Mouse (Mus musculus) bone marrow, adult 2 months (tissue): Measurements from ENCODE around the gene Tead3. TPM values are rescaled to one million over a fixed set of nuclear protein-coding genes. Genes with fewer than 3 reads are reported as not detected.

Source experiments
- H3K27ac ChIP-seq: fragments of 200-500 bp; 2 replicates; pipeline ENCODE4 v1.5.1; 2012; ENCODE audit warnings: low read depth, mild to moderate bottlenecking, control low read depth, inconsistent platforms, low read length; ENCODE audit not compliant: control insufficient read depth, poor library complexity, insufficient read depth
- H3K4me1 ChIP-seq: fragments of 200-500 bp; 2 replicates; pipeline ENCODE4 v1.6.1; 2011; ENCODE audit warnings: low read length; ENCODE audit not compliant: control insufficient read depth, insufficient read depth
- H3K4me3 ChIP-seq: fragments of 200-500 bp; replicated peaks from 2 replicates; pipeline ENCODE3; 2011; ENCODE audit warnings: mild to moderate bottlenecking, low read depth, low read length, control low read depth; ENCODE audit not compliant: control insufficient read depth
- CTCF ChIP-seq: fragments of 200-500 bp; IDR thresholded peaks from 2 replicates; pipeline ENCODE4 v1.5.1; 2011; ENCODE audit warnings: low read length, control low read depth; ENCODE audit not compliant: control insufficient read depth, insufficient read depth
- POLR2A ChIP-seq: fragments of 200-500 bp; IDR thresholded peaks from 2 replicates; pipeline ENCODE4 v1.6.1; 2011; ENCODE audit warnings: low read depth, mild to moderate bottlenecking, control low read depth, low read length, borderline replicate concordance; ENCODE audit not compliant: control insufficient read depth
- WGBS: fragments of 180-500 bp; shearing (Covaris S2); methylation state at CpG from one replicate; pipeline ENCODE4 v1.1.7; 2018; 5-methylcytosine and 5-hydroxymethylcytosine counted together
- polyA plus RNA-seq: library from polyadenylated mRNA; stranded (reverse); fragments of >200 nt; gene quantifications from 2 replicates; pipeline ENCODE4 v1.2.4, GENCODE M21; 2011; ENCODE audit warnings: low replicate concordance; ENCODE audit not compliant: missing spikeins, insufficient read depth, insufficient read length

Gene Tead3
- polyA plus RNA-seq, 1 experiment, result 2.8 TPM

- H3K4me3 ChIP-seq, result no peak overlapping the region
- no peak overlapping the region for H3K27ac ChIP-seq
- TF ChIP-seq CTCF (no peak), POLR2A (no peak)
- no peaks in the 10 kb centered on the region for H3K4me1 ChIP-seq
- WGBS, result 34% methylated on average over 6 of the region's 6 CpGs
Measured at GRCm38 (mm10) chr17:28380255-28380654, 29.6 kb upstream of the Tead3 start.

GRCm38 (mm10) chr17:28375592-28376061, 25.0 kb upstream of the Tead3 start:
- TF ChIP-seq CTCF (no peak), POLR2A (no peak)
- Histone ChIP-seq H3K4me1 (no peaks in the 10 kb centered on the region), H3K4me3 (no peak overlapping the region), H3K27ac (no peak overlapping the region)
- WGBS, result 10% methylated on average over 17 of the region's 17 CpGs

GRCm38 (mm10) chr17:28374494-28374893, 23.9 kb upstream of the Tead3 start:
- no peaks in the 10 kb centered on the region for H3K4me1 ChIP-seq
- TF ChIP-seq POLR2A, result no peak
- no peak for TF ChIP-seq CTCF
- WGBS, result 27% methylated on average over 16 of the region's 16 CpGs
- no peak overlapping the region for H3K4me3 ChIP-seq
- no peak overlapping the region for H3K27ac ChIP-seq

- WGBS, result 13% methylated on average over 10 of the region's 10 CpGs
- no peak overlapping the region for H3K4me3 ChIP-seq
Measured at GRCm38 (mm10) chr17:28373821-28374220, 23.2 kb upstream of the Tead3 start.

GRCm38 (mm10) chr17:28371941-28372340, 21.3 kb upstream of the Tead3 start:
- Histone ChIP-seq H3K4me3 (no peak overlapping the region), H3K27ac (no peak overlapping the region), H3K4me1 (no peaks in the 10 kb centered on the region)
- TF ChIP-seq POLR2A, result no peak
- TF ChIP-seq CTCF, result no peak
- 74% methylated on average over 1 of the region's 1 CpGs for WGBS

More at GRCm38 (mm10) chr17:28373821-28374220, 23.2 kb upstream of the Tead3 start:
- TF ChIP-seq CTCF (peak; percentile 94), POLR2A (no peak)
- no peak overlapping the region for H3K27ac ChIP-seq
- no peaks in the 10 kb centered on the region for H3K4me1 ChIP-seq

- H3K4me1 ChIP-seq, result no peaks in the 10 kb centered on the region
- no peak overlapping the region for H3K27ac ChIP-seq
- 82% methylated on average over 2 of the region's 2 CpGs for WGBS
- no peak for TF ChIP-seq CTCF
- no peak for TF ChIP-seq POLR2A
- H3K4me3 ChIP-seq, result no peak overlapping the region
Measured at GRCm38 (mm10) chr17:28371286-28371685, 20.7 kb upstream of the Tead3 start.

GRCm38 (mm10) chr17:28369056-28369455, 18.4 kb upstream of the Tead3 start:
- 68% methylated on average over 5 of the region's 5 CpGs for WGBS
- no peak overlapping the region for H3K4me3 ChIP-seq
- TF ChIP-seq POLR2A, result no peak
- TF ChIP-seq CTCF, result no peak
- H3K4me1 ChIP-seq, result no peaks in the 10 kb centered on the region
- H3K27ac ChIP-seq, result no peak overlapping the region

GRCm38 (mm10) chr17:28368449-28368848, 17.8 kb upstream of the Tead3 start:
- Histone ChIP-seq H3K27ac (no peak overlapping the region), H3K4me1 (no peaks in the 10 kb centered on the region), H3K4me3 (no peak overlapping the region)
- TF ChIP-seq CTCF, result peak; percentile 86
- TF ChIP-seq POLR2A, result no peak
- 3% methylated on average over 13 of the region's 13 CpGs for WGBS

GRCm38 (mm10) chr17:28365122-28365521, 14.5 kb upstream of the Tead3 start, which contains the start of gene Tulp1:
Tulp1 (minus strand) TSS chr17:28365222.
- WGBS, result 69% methylated on average over 8 of the region's 8 CpGs
- TF ChIP-seq POLR2A (no peak), CTCF (no peak)
- no peaks in the 10 kb centered on the region for H3K4me1 ChIP-seq
- no peak within 1 kb of the TSS for H3K4me3 ChIP-seq
- H3K27ac ChIP-seq, result no peak within 1 kb of the TSS; the same call in 1 of the 2 replicates
